Mouse (Mus musculus): Measurements from ENCODE around the gene Cntrl.

Gene Cntrl

DNA sequence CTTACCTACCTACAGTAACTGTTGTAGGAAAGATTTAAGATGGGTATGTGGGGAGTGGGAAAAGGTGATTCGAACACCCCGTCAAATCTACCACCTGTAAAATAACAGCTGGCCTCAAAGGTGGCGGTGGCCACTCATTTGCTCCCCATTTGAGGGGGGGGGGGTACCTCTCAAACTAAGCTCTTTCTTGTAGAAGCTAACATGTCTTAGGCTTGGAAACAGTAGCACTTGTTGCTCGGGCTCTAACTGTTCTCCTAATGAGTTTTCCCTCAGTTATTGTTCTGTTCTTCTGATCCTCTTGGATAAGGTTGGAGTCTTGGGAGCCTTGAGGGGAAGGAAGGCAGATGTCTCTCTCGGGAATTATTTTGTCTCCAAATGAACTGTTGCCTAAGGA lies 23.4 kb downstream of the Cntrl start:
- Histone ChIP-seq H3K27me3 (ENCODE audit: insufficient read depth, low read length) (no peaks in the 10 kb centered on the region), H3K36me3 (ENCODE audit: insufficient read depth, low read length) (peaks cover 44% of the 10 kb centered on the region), H3K4me1 (replicated peaks; ENCODE audit: low read depth, low read length) (peaks cover 13% of the 10 kb centered on the region), H3K9me3 (ENCODE audit: low read length) (no peaks in the 10 kb centered on the region), H3K4me3 (replicated peaks; ENCODE audit: low read length) (peak overlapping the region; percentile 75)
- TF ChIP-seq NANOG (IDR thresholded peaks at IDR 0.05; ENCODE audit: borderline replicate concordance, low read length) (no peak), CTCF (conservative IDR thresholded peaks at IDR 0.05; ENCODE audit: low read length) (no peak), POU5F1 (IDR thresholded peaks at IDR 0.05; ENCODE audit: borderline replicate concordance, low read length) (no peak)

GRCm38 (mm10) chr2:35133891-35134290 lies 24.6 kb downstream of the Cntrl start:
- Histone ChIP-seq H3K4me1 (replicated peaks; ENCODE audit: low read depth, low read length) (peaks cover 13% of the 10 kb centered on the region), H3K27me3 (ENCODE audit: insufficient read depth, low read length) (no peaks in the 10 kb centered on the region), H3K4me3 (replicated peaks; ENCODE audit: low read length) (no peak overlapping the region), H3K36me3 (ENCODE audit: insufficient read depth, low read length) (peaks cover 52% of the 10 kb centered on the region), H3K9me3 (ENCODE audit: low read length) (no peaks in the 10 kb centered on the region)
- no peak for TF ChIP-seq CTCF (conservative IDR thresholded peaks at IDR 0.05; ENCODE audit: low read length)

GRCm38 (mm10) chr2:35138576-35138975 lies 29.3 kb downstream of the Cntrl start:
- Histone ChIP-seq H3K9me3 (ENCODE audit: low read length) (no peaks in the 10 kb centered on the region), H3K27me3 (ENCODE audit: insufficient read depth, low read length) (no peaks in the 10 kb centered on the region), H3K4me3 (replicated peaks; ENCODE audit: low read length) (no peak overlapping the region), H3K36me3 (ENCODE audit: insufficient read depth, low read length) (peaks cover 93% of the 10 kb centered on the region), H3K4me1 (replicated peaks; ENCODE audit: low read depth, low read length) (no peaks in the 10 kb centered on the region)
- TF ChIP-seq CTCF (conservative IDR thresholded peaks at IDR 0.05; ENCODE audit: low read length): no peak
- no peak for TF ChIP-seq NANOG (IDR thresholded peaks at IDR 0.05; ENCODE audit: borderline replicate concordance, low read length)
- no peak for TF ChIP-seq POU5F1 (IDR thresholded peaks at IDR 0.05; ENCODE audit: borderline replicate concordance, low read length)

GRCm38 (mm10) chr2:35141673-35142072 lies 32.4 kb downstream of the Cntrl start:
- TF ChIP-seq POU5F1 (IDR thresholded peaks at IDR 0.05; ENCODE audit: borderline replicate concordance, low read length): no peak
- no peak for TF ChIP-seq CTCF (conservative IDR thresholded peaks at IDR 0.05; ENCODE audit: low read length)
- no peak for TF ChIP-seq NANOG (IDR thresholded peaks at IDR 0.05; ENCODE audit: borderline replicate concordance, low read length)
- no peaks in the 10 kb centered on the region for H3K27me3 ChIP-seq (ENCODE audit: insufficient read depth, low read length)
- H3K9me3 ChIP-seq (ENCODE audit: low read length): no peaks in the 10 kb centered on the region
- H3K36me3 ChIP-seq (ENCODE audit: insufficient read depth, low read length): peaks cover 96% of the 10 kb centered on the region
- no peaks in the 10 kb centered on the region for H3K4me1 ChIP-seq (replicated peaks; ENCODE audit: low read depth, low read length)
- no peak overlapping the region for H3K4me3 ChIP-seq (replicated peaks; ENCODE audit: low read length)

- H3K27me3 ChIP-seq (ENCODE audit: insufficient read depth, low read length): no peaks in the 10 kb centered on the region
- H3K4me1 ChIP-seq (replicated peaks; ENCODE audit: low read depth, low read length): 0 out of 2 replicates have a peak, but pooled peaks cover 3% of the 10 kb centered on the region
- TF ChIP-seq CTCF (conservative IDR thresholded peaks at IDR 0.05; ENCODE audit: low read length) (no peak), NANOG (IDR thresholded peaks at IDR 0.05; ENCODE audit: borderline replicate concordance, low read length) (no peak), POU5F1 (IDR thresholded peaks at IDR 0.05; ENCODE audit: borderline replicate concordance, low read length) (no peak)
- H3K36me3 ChIP-seq (ENCODE audit: insufficient read depth, low read length): peaks cover 99% of the 10 kb centered on the region
- H3K9me3 ChIP-seq (ENCODE audit: low read length): no peaks in the 10 kb centered on the region
- no peak overlapping the region for H3K4me3 ChIP-seq (replicated peaks; ENCODE audit: low read length)
Observed at GRCm38 (mm10) chr2:35148806-35149205, 39.5 kb downstream of the Cntrl start.

DNA sequence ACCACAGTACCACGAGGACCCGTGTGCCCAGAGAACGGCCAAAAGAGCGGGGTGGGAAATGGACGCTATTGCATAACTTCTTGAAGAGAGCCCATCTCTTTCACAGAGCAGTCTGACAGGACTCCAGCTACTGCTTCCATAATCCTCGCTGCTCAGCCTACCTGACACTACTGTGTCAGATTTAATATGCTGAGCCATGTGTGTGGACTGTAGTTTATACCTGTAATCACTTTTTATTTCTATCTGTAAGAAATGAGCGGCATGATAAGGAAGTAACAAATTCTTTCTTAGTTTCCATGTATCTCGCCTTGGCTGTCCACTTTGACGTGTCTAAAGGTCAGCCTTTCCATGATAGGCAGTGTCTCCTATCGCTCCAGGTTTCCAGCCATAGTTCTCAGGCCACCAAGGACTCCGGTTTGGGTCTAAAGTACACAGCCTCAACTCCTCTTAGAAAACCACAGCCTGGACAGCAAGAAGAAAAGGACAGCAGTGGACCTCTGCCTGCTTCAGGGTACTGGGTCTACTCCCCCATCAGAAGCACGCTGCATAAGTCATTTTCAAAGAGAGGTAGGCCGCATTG lies 42.1 kb downstream of the Cntrl start:
- Histone ChIP-seq H3K27me3 (ENCODE audit: insufficient read depth, low read length) (no peaks in the 10 kb centered on the region), H3K4me3 (replicated peaks; ENCODE audit: low read length) (no peak overlapping the region), H3K36me3 (ENCODE audit: insufficient read depth, low read length) (peaks cover 100% of the 10 kb centered on the region), H3K9me3 (ENCODE audit: low read length) (no peaks in the 10 kb centered on the region), H3K4me1 (replicated peaks; ENCODE audit: low read depth, low read length) (0 out of 2 replicates have a peak, but pooled peaks cover 3% of the 10 kb centered on the region)
- TF ChIP-seq NANOG (IDR thresholded peaks at IDR 0.05; ENCODE audit: borderline replicate concordance, low read length) (no peak), CTCF (conservative IDR thresholded peaks at IDR 0.05; ENCODE audit: low read length) (no peak), POU5F1 (IDR thresholded peaks at IDR 0.05; ENCODE audit: borderline replicate concordance, low read length) (no peak)

DNA sequence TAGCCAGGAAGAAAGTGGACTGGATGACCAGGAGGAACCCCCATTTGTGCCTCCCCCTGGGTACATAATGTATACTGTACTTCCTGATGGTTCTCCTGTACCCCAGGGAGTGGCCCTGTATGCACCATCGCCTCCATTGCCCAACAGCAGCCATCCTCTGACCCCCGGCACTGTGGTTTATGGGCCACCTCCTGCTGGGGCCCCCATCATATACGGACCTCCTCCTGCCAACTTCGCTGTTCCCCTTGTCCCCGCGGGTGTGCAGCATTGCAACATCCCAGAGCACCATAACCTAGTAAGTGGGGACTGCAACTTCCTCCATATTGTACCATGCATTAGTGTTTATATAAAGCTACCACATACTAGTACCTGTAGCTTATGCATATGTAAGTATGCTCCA lies 43.9 kb downstream of the Cntrl start:
- no peaks in the 10 kb centered on the region for H3K27me3 ChIP-seq (ENCODE audit: insufficient read depth, low read length)
- peaks cover 100% of the 10 kb centered on the region for H3K36me3 ChIP-seq (ENCODE audit: insufficient read depth, low read length)
- H3K4me1 ChIP-seq (replicated peaks; ENCODE audit: low read depth, low read length): 0 out of 2 replicates have a peak, but pooled peaks cover 3% of the 10 kb centered on the region
- H3K4me3 ChIP-seq (replicated peaks; ENCODE audit: low read length): no peak overlapping the region
- H3K9me3 ChIP-seq (ENCODE audit: low read length): no peaks in the 10 kb centered on the region
- TF ChIP-seq CTCF (conservative IDR thresholded peaks at IDR 0.05; ENCODE audit: low read length): no peak
- TF ChIP-seq NANOG (IDR thresholded peaks at IDR 0.05; ENCODE audit: borderline replicate concordance, low read length): no peak

GRCm38 (mm10) chr2:35153844-35154554 lies 44.7 kb downstream of the Cntrl start:
- no peaks in the 10 kb centered on the region for H3K9me3 ChIP-seq (ENCODE audit: low read length)
- 0 out of 2 replicates have a peak, but pooled peaks cover 3% of the 10 kb centered on the region for H3K4me1 ChIP-seq (replicated peaks; ENCODE audit: low read depth, low read length)
- no peak overlapping the region for H3K4me3 ChIP-seq (replicated peaks; ENCODE audit: low read length)
- no peaks in the 10 kb centered on the region for H3K27me3 ChIP-seq (ENCODE audit: insufficient read depth, low read length)
- TF ChIP-seq POU5F1 (IDR thresholded peaks at IDR 0.05; ENCODE audit: borderline replicate concordance, low read length) (no peak), NANOG (IDR thresholded peaks at IDR 0.05; ENCODE audit: borderline replicate concordance, low read length) (no peak), CTCF (conservative IDR thresholded peaks at IDR 0.05; ENCODE audit: low read length) (no peak)
- H3K36me3 ChIP-seq (ENCODE audit: insufficient read depth, low read length): peaks cover 100% of the 10 kb centered on the region

- Histone ChIP-seq H3K9me3 (ENCODE audit: low read length) (no peaks in the 10 kb centered on the region), H3K27me3 (ENCODE audit: insufficient read depth, low read length) (no peaks in the 10 kb centered on the region), H3K36me3 (ENCODE audit: insufficient read depth, low read length) (peaks cover 84% of the 10 kb centered on the region), H3K4me1 (replicated peaks; ENCODE audit: low read depth, low read length) (peaks cover 8% of the 10 kb centered on the region), H3K4me3 (replicated peaks; ENCODE audit: low read length) (no peak overlapping the region)
- TF ChIP-seq CTCF (conservative IDR thresholded peaks at IDR 0.05; ENCODE audit: low read length) (no peak), NANOG (IDR thresholded peaks at IDR 0.05; ENCODE audit: borderline replicate concordance, low read length) (no peak), POU5F1 (IDR thresholded peaks at IDR 0.05; ENCODE audit: borderline replicate concordance, low read length) (no peak)
Observed at GRCm38 (mm10) chr2:35156985-35157384, 47.7 kb downstream of the Cntrl start.

Data from E14TG2a.4 (cell line).